Mouse (Mus musculus): Measurements from ENCODE around the gene Zfp661.

DNA sequence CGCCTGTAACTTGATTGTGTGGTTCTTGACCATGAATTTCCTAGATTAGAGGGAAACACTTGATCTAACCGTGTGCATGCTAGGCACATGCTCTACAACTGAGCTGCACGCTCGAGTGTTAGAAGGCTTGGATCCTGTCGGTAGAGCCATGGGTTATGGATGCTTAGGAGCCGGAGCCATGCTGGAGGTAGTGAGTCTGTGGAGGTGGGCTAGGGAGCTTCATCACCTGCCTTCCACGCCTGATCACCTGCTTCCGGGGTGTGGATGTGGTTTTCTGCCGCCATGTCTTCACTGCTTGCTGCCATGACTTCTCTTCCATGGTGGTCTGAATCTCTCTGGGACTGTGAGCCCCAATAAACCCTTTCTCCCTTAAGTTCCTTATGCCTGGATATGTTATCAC is 2.0 kb upstream of the Zfp661 start:
- TF ChIP-seq CTCF (IDR thresholded peaks at IDR 0.05; ENCODE audit: low read depth) = no peak
- TF ChIP-seq EP300 (IDR thresholded peaks at IDR 0.05; ENCODE audit: low read depth) = no peak
